Mouse (Mus musculus): Measurements from ENCODE around the gene Wdfy2.

GRCm38 (mm10) chr14:62855863-62856262 lies 18.4 kb downstream of the Wdfy2 start:
- TF ChIP-seq CTCF (IDR thresholded peaks at IDR 0.05; ENCODE audit: low read depth, low read length) (no peak), POLR2A (IDR thresholded peaks at IDR 0.05; ENCODE audit: extremely low read depth, insufficient read depth, low read length) (no peak)

All from liver, adult 2 months (tissue).